Mouse (Mus musculus): Measurements from ENCODE around the gene Tff3. TPM values are rescaled to one million over a fixed set of nuclear protein-coding genes. Genes with fewer than 3 reads are reported as not detected.

Tff3 gene
- polyA plus RNA-seq, 1 experiment from 2014 or later: not detected

DNA sequence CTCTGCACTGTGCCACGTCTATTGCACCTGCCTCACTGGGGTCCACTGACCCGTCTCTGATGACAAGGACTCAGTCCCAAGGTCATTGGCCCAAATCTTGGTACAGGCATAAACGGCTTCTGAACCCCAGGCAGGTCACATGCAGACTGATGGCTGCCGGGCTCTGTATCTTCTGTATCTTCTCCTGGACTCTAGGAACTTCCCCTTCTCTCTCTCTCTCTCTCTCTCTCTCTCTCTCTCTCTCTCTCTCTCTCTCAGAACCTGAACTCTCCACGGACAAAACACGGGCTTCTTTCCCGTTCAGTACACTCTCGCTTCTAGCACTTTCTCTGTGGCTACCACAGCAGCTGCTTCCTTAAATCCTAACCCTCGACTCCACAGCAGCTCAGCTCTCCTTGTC, 16.6 kb upstream of the Tff3 start:
- H3K9ac ChIP-seq: no peak overlapping the region

GRCm38 (mm10) chr17:31144040-31145037, 14.9 kb upstream of the Tff3 start, which contains the start of gene Tff2:
Gene Tff2, minus strand, starts transcription at chr17:31144282.
- H3K9ac ChIP-seq: no peak within 1 kb of the TSS
- H3K4me3 ChIP-seq: no peak within 1 kb of the TSS
- H3K27me3 ChIP-seq (replicated peaks): peaks cover 7% of the 10 kb centered on the region; the same call in 1 of the 2 replicates
- peaks cover 11% of the 10 kb centered on the region; the same call in 1 of the 2 replicates for H3K9me3 ChIP-seq (replicated peaks)
- no peak within 1 kb of the TSS for H3K4me2 ChIP-seq
- no peaks in the 10 kb centered on the region for H3K4me1 ChIP-seq (replicated peaks)
- 66% methylated on average over 15 of the region's 15 CpGs for WGBS
- no peaks in the 10 kb centered on the region for H3K36me3 ChIP-seq
- ATAC-seq (ENCODE audit: insufficient number of reproducible peaks, low FRiP score): no peak
- H3K27ac ChIP-seq (ENCODE audit: poor library complexity, severe bottlenecking): no peak within 1 kb of the TSS

More for the DNA sequence above, 16.6 kb upstream of the Tff3 start:
- Histone ChIP-seq H3K27ac (ENCODE audit: poor library complexity, severe bottlenecking) (no peak overlapping the region), H3K4me2 (no peak overlapping the region), H3K36me3 (no peaks in the 10 kb centered on the region), H3K9me3 (replicated peaks) (peaks cover 11% of the 10 kb centered on the region; the same call in 1 of the 2 replicates), H3K27me3 (replicated peaks) (peaks cover 7% of the 10 kb centered on the region; the same call in 1 of the 2 replicates), H3K4me3 (no peak overlapping the region), H3K4me1 (replicated peaks) (no peaks in the 10 kb centered on the region)
- 77% methylated on average over 9 of the region's 9 CpGs for WGBS
- no peak for ATAC-seq (ENCODE audit: insufficient number of reproducible peaks, low FRiP score)

- WGBS: 86% methylated on average over 7 of the region's 7 CpGs
- no peak overlapping the region for H3K4me2 ChIP-seq
- H3K4me3 ChIP-seq: no peak overlapping the region
- H3K27me3 ChIP-seq (replicated peaks): peaks cover 7% of the 10 kb centered on the region; the same call in 1 of the 2 replicates
- no peak for ATAC-seq (ENCODE audit: insufficient number of reproducible peaks, low FRiP score)
- no peak overlapping the region for H3K9ac ChIP-seq
- peaks cover 7% of the 10 kb centered on the region; the same call in 1 of the 2 replicates for H3K9me3 ChIP-seq (replicated peaks)
- no peak overlapping the region for H3K27ac ChIP-seq (ENCODE audit: poor library complexity, severe bottlenecking)
- no peaks in the 10 kb centered on the region for H3K4me1 ChIP-seq (replicated peaks)
- no peaks in the 10 kb centered on the region for H3K36me3 ChIP-seq
These were observed 12.7 kb upstream of the Tff3 start for GRCm38 (mm10) chr17:31142116-31142515.

GRCm38 (mm10) chr17:31138398-31138797, 9.0 kb upstream of the Tff3 start:
- no peak for ATAC-seq (ENCODE audit: insufficient number of reproducible peaks, low FRiP score)
- H3K4me3 ChIP-seq: no peak overlapping the region
- H3K36me3 ChIP-seq: no peaks in the 10 kb centered on the region
- H3K9ac ChIP-seq: no peak overlapping the region
- H3K4me2 ChIP-seq: no peak overlapping the region
- no peak overlapping the region for H3K27ac ChIP-seq (ENCODE audit: poor library complexity, severe bottlenecking)
- WGBS: 18% methylated on average over 5 of the region's 5 CpGs
- H3K4me1 ChIP-seq (replicated peaks): no peaks in the 10 kb centered on the region
- H3K27me3 ChIP-seq (replicated peaks): peaks cover 4% of the 10 kb centered on the region; the same call in 1 of the 2 replicates
- no peaks in the 10 kb centered on the region for H3K9me3 ChIP-seq (replicated peaks)

DNA sequence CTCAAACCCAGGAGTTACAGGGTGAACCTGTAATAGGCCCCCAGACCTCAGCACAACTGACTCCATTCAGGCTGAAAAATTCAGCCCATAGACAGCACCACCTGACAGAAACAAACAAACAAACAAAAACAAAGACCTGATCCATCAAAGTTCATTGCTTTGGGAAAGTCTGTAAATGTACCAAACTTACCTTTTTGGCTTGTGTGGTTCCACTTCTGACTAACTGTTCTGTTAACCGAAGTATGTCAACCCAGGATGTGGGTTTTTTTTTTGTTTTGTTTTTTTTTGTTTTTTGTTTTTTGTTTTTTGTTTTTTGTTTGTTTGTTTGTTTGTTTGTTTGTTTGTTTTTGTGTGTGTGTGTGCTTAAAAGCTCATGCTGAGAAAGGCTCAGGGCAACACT, 7.4 kb upstream of the Tff3 start:
- Histone ChIP-seq H3K27ac (ENCODE audit: poor library complexity, severe bottlenecking) (no peak overlapping the region), H3K4me2 (no peak overlapping the region), H3K4me3 (no peak overlapping the region), H3K36me3 (no peaks in the 10 kb centered on the region), H3K27me3 (replicated peaks) (peaks cover 4% of the 10 kb centered on the region; the same call in 1 of the 2 replicates), H3K9me3 (replicated peaks) (no peaks in the 10 kb centered on the region), H3K9ac (no peak overlapping the region), H3K4me1 (replicated peaks) (no peaks in the 10 kb centered on the region)
- 70% methylated on average over 1 of the region's 1 CpGs for WGBS
- ATAC-seq (ENCODE audit: insufficient number of reproducible peaks, low FRiP score): no peak

- WGBS: 66% methylated on average over 3 of the region's 3 CpGs
- no peak overlapping the region for H3K4me3 ChIP-seq
- ATAC-seq (ENCODE audit: insufficient number of reproducible peaks, low FRiP score): no peak
These were observed 6.8 kb upstream of the Tff3 start for GRCm38 (mm10) chr17:31136291-31136690.

GRCm38 (mm10) chr17:31134913-31135312, 5.5 kb upstream of the Tff3 start:
- Histone ChIP-seq H3K9me3 (replicated peaks) (no peaks in the 10 kb centered on the region), H3K4me2 (no peak overlapping the region), H3K27ac (ENCODE audit: poor library complexity, severe bottlenecking) (no peak overlapping the region), H3K9ac (no peak overlapping the region), H3K4me1 (replicated peaks) (no peaks in the 10 kb centered on the region), H3K4me3 (no peak overlapping the region), H3K36me3 (no peaks in the 10 kb centered on the region), H3K27me3 (replicated peaks) (peaks cover 4% of the 10 kb centered on the region; the same call in 1 of the 2 replicates)
- 68% methylated on average over 6 of the region's 6 CpGs for WGBS
- no peak for ATAC-seq (ENCODE audit: insufficient number of reproducible peaks, low FRiP score)

More at GRCm38 (mm10) chr17:31136291-31136690, 6.8 kb upstream of the Tff3 start:
- Histone ChIP-seq H3K4me2 (no peak overlapping the region), H3K36me3 (no peaks in the 10 kb centered on the region), H3K9ac (no peak overlapping the region), H3K27me3 (replicated peaks) (peaks cover 4% of the 10 kb centered on the region; the same call in 1 of the 2 replicates), H3K4me1 (replicated peaks) (no peaks in the 10 kb centered on the region), H3K9me3 (replicated peaks) (no peaks in the 10 kb centered on the region), H3K27ac (ENCODE audit: poor library complexity, severe bottlenecking) (no peak overlapping the region)

GRCm38 (mm10) chr17:31133776-31134175, 4.3 kb upstream of the Tff3 start:
- no peaks in the 10 kb centered on the region for H3K9me3 ChIP-seq (replicated peaks)
- peaks cover 4% of the 10 kb centered on the region; the same call in 1 of the 2 replicates for H3K27me3 ChIP-seq (replicated peaks)
- H3K36me3 ChIP-seq: no peaks in the 10 kb centered on the region
- H3K9ac ChIP-seq: no peak overlapping the region
- WGBS: 69% methylated on average over 15 of the region's 15 CpGs
- H3K4me3 ChIP-seq: no peak overlapping the region
- no peak for ATAC-seq (ENCODE audit: insufficient number of reproducible peaks, low FRiP score)
- H3K4me2 ChIP-seq: no peak overlapping the region
- H3K27ac ChIP-seq (ENCODE audit: poor library complexity, severe bottlenecking): no peak overlapping the region
- no peaks in the 10 kb centered on the region for H3K4me1 ChIP-seq (replicated peaks)

DNA sequence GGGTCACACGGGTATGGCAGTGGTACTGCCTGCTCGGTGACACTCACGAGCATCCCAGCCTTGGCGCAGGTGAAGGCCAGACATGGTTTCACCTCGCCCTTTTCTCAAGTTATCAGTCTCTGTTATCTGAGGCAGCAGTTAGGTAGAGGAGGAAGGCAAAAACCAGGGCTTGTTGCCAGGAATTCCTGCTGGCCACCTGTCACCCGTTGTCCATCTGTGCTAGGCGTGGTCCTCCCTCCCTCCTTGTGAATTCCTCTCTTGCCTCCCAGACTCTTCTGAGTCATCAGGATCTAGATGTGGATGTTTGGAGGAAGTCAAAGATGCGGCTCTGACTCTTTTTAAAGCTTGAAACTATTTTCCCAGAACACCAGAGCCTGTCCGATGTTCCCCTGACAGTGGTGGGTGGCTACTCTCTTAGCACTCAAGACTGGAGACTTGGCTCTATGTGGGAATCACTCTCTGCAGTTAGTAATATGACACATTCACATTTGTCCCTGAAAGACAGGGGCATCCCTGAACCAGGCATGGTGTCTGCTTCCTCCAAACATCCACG, 1.9 kb upstream of the Tff3 start:
- Histone ChIP-seq H3K27me3 (replicated peaks) (peaks cover 13% of the 10 kb centered on the region), H3K27ac (ENCODE audit: poor library complexity, severe bottlenecking) (no peak overlapping the region), H3K4me1 (replicated peaks) (no peaks in the 10 kb centered on the region), H3K36me3 (no peaks in the 10 kb centered on the region), H3K4me3 (no peak overlapping the region), H3K9ac (no peak overlapping the region), H3K9me3 (replicated peaks) (no peaks in the 10 kb centered on the region), H3K4me2 (no peak overlapping the region)
- no peak for ATAC-seq (ENCODE audit: insufficient number of reproducible peaks, low FRiP score)
- WGBS: 67% methylated on average over 10 of the region's 10 CpGs

- WGBS: 70% methylated on average over 9 of the region's 9 CpGs
- Histone ChIP-seq H3K4me2 (no peak overlapping the region), H3K27me3 (replicated peaks) (peaks cover 13% of the 10 kb centered on the region), H3K36me3 (no peaks in the 10 kb centered on the region), H3K9me3 (replicated peaks) (no peaks in the 10 kb centered on the region), H3K4me3 (no peak overlapping the region), H3K9ac (no peak overlapping the region), H3K27ac (ENCODE audit: poor library complexity, severe bottlenecking) (no peak overlapping the region), H3K4me1 (replicated peaks) (no peaks in the 10 kb centered on the region)
- ATAC-seq (ENCODE audit: insufficient number of reproducible peaks, low FRiP score): no peak
These were observed 633 bp downstream of the Tff3 start for GRCm38 (mm10) chr17:31128708-31129318.

All from heart, embryonic 12.5 days (tissue).